ENCODE assay signal across 8 mouse cellular contexts in the genomic region with DNA sequence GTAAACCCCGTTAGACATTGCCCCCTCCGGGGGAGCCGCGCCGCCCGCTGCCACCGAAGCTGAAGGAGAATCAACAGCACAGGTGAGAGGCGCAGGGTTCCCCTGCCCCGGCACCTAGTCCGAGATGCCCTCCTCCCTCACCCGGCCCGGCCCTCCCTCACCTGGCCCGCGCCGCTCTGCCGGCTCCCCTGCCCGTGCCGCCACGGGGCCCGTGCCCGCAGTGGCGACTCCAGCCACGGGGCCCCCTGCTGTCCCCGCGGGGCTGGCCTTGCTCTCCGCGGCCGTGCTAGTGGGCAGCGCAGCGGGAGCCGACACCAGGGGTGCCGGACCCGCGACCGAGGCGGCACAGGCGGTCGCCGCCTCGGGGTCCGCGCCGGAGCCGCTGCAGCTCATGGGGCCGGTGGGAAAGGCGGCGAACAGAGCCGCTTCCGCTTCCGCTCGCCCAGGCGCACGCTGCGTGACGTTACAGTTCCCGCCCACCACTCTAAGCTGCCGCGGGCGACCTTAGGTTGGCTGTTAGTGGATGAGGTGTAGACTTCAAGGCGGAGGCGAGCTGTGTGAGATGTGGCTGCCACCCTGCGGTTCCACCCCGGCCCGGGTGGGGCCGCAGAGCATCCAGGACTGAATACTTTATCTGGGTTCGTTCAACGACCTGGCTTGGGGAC. TPM values are rescaled to one million over a fixed set of nuclear protein-coding genes. Genes with fewer than 3 reads are reported as not detected.
DNase-seq lines count a peak whose midpoint lies in the region; ATAC-seq lines count a peak whose summit lies in the region.

TSS of gene Taf10 (minus strand) at position 436 of the 665 bp plus-strand sequence.

- peak; percentile 80 to 83 for DNase-seq in adrenal gland, adult 18-20 months (ENCODE audit: low spot score in 2 of 2)
- DNase-seq in embryo, embryonic 10 days (ENCODE audit: low spot score): peak; percentile 97
- peak; percentile 81 for DNase-seq in gastrocnemius, postnatal 14 days
- peak; percentile 84 to 87 for DNase-seq in left cerebral cortex, postnatal 14 days (ENCODE audit: low spot score in 2 of 2)
- DNase-seq in right cerebral cortex, postnatal 14 days: peak; percentile 86
- peak; percentile 82 for DNase-seq in urinary bladder, postnatal 25 days (ENCODE audit: low spot score)

- intact Hi-C loops in gastrocnemius, postnatal 14 days (cut with DNase I; ENCODE audit: low total_unique reads): loop anchor here (10.0 kb wide), 1 partner anchor 109 kb away; the partner anchor contains the start of gene Trim3
- intact Hi-C loops in left cerebral cortex, postnatal 14 days (cut with DNase I): no loop called here

- peak; percentile 99 for ATAC-seq in inflammation-experienced regulatory T-cells, adult 6 months
- peak; percentile 99 for ATAC-seq in megakaryocyte-erythroid progenitor cell, adult 5-6 weeks (replicated peaks; ENCODE audit: low FRiP score, low TSS enrichment, poor library complexity, severe bottlenecking)

RNA-seq across cellular contexts. Expression of gene Taf10, which starts in this region (rescaled TPM):
- 100 to 1,000 TPM; 206 to 214 TPM for total RNA-seq in adrenal gland, adult 18-20 months (2021)
- total RNA-seq in gastrocnemius, postnatal 14 days (2021): 10 to 100 TPM; 75.4 to 76.3 TPM
- 10 to 100 TPM; 12.4 to 25.1 (median 14.3) TPM for polyA plus RNA-seq in inflammation-experienced regulatory T-cells, adult 6 months (2017; shearing (Covaris generic))
- total RNA-seq in left cerebral cortex, postnatal 14 days (2021): 100 to 1,000 TPM; 129 to 151 TPM
- total RNA-seq in megakaryocyte-erythroid progenitor cell, adult 5-6 weeks (2014; fragmentation: Nextera tagmentation): 333 and 378 TPM in 2 replicates
- total RNA-seq in megakaryocyte-erythroid progenitor cell, adult 5-6 weeks (2017): 181 and 219 TPM in 2 replicates

Comparison
In these comparisons a context has a peak if more than half of its experiments do, and no peak if none do; other contexts are left out.
1. Peak in every context shown above with its lines: DNase-seq and ATAC-seq.